Mouse (Mus musculus) brain, embryonic 14.5 days (tissue): ENCODE measurements around the gene Phactr1.

Experiments used
- CTCF ChIP-seq: fragments of 200-500 bp; IDR thresholded peaks from 2 replicates; pipeline ENCODE4 v1.5.1; 2012; ENCODE audit warnings: inconsistent platforms, mild to moderate bottlenecking, moderate library complexity, borderline replicate concordance; ENCODE audit not compliant: insufficient read depth, insufficient read length; ENCODE audit errors: extremely low read depth
- POLR2A ChIP-seq: fragments of 200-500 bp; IDR thresholded peaks from 2 replicates; pipeline ENCODE4 v1.6.1; 2012; ENCODE audit warnings: mild to moderate bottlenecking, inconsistent platforms, borderline replicate concordance; ENCODE audit not compliant: poor library complexity, insufficient read depth, insufficient read length, severe bottlenecking; ENCODE audit errors: extremely low read depth

DNA sequence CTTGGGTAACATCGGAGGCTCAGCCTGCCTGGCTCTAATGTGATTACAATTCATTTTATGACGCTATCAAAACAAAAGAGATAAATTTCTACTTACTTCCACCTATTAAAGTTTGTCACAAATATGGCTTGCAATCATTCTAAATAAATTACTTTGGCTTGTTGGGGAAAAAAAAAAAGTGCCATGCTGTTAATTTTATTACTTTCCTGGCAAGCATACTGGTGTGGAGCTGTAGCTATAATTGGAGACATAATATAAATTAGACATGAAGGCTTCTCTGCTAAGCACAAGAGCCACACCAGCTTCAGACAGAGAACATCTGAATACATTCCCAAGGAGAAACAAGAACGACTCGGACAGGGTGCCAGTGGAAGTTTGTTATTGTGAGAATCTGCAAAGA is 315.8 kb downstream of the Phactr1 start:
- TF ChIP-seq POLR2A (no peak), CTCF (no peak)
